Mouse (Mus musculus) heart, embryonic 16.5 days (tissue): ENCODE data around the gene C1galt1c1. TPM values are rescaled to one million over a fixed set of nuclear protein-coding genes. Genes with fewer than 3 reads are reported as not detected.
A peak's percentile ranks its signal among the peaks of the same experiment; 100 is the strongest.

Experiments
- ATAC-seq: fragments of 200-750 bp; cut with Nextera tagmentation; replicated peaks from 2 replicates; pipeline ENCODE4 v1.8.0; 2017; ENCODE audit warnings: moderate number of reproducible peaks; ENCODE audit not compliant: insufficient read depth, low FRiP score; ENCODE audit errors: extremely low read depth
- H3K27ac ChIP-seq: fragments of 300-500 bp; sonication (generic); 2 replicates; pipeline ENCODE4 v1.5.1; 2014; ENCODE audit warnings: mild to moderate bottlenecking, low read length, control low read depth, moderate library complexity
- H3K27me3 ChIP-seq: fragments of 300-500 bp; sonication (generic); 2 replicates; pipeline ENCODE4 v1.6.1; 2014; ENCODE audit warnings: low read length, mixed read lengths; ENCODE audit not compliant: control insufficient read depth, insufficient read depth
- H3K36me3 ChIP-seq: fragments of 300-500 bp; sonication (generic); 2 replicates; pipeline ENCODE4 v1.6.1; 2014; ENCODE audit not compliant: control insufficient read depth, insufficient read depth
- H3K4me1 ChIP-seq: fragments of 300-500 bp; sonication (generic); 2 replicates; pipeline ENCODE4 v1.6.1; 2014; ENCODE audit warnings: low read length, mixed read lengths; ENCODE audit not compliant: control insufficient read depth, insufficient read depth
- H3K4me2 ChIP-seq: fragments of 300-500 bp; sonication (generic); 2 replicates; pipeline ENCODE4 v1.6.1; 2014; ENCODE audit warnings: low read depth, mild to moderate bottlenecking, control low read depth, low read length
- H3K4me3 ChIP-seq: fragments of 300-500 bp; sonication (generic); 2 replicates; pipeline ENCODE4 v1.5.1; 2014; ENCODE audit warnings: mild to moderate bottlenecking, control low read depth, low read length
- H3K9ac ChIP-seq: fragments of 300-500 bp; sonication (generic); 2 replicates; pipeline ENCODE4 v1.6.1; 2014; ENCODE audit warnings: low read length, control low read depth
- H3K9me3 ChIP-seq: fragments of 300-500 bp; sonication (generic); replicated peaks from 2 replicates; pipeline ENCODE4 v1.6.1; 2016; ENCODE audit warnings: low read length; ENCODE audit not compliant: control insufficient read depth
- WGBS: fragments of 180-500 bp; shearing (Covaris S2); extraction: QIAGEN DNeasy Blood & Tissue Kit; methylation state at CpG from one replicate; pipeline ENCODE4 v1.1.7; 2014; 5-methylcytosine and 5-hydroxymethylcytosine counted together
- polyA plus RNA-seq: library from polyadenylated mRNA; unstranded; fragments of >200 nt; fragmentation: Nextera tagmentation; extraction: Ambion mirVana; gene quantifications from 2 replicates; pipeline ENCODE4 v1.2.1, GENCODE M21; 2015

C1galt1c1 gene
- polyA plus RNA-seq: 23.9 and 29.0 TPM in 2 replicates

- peak within 1 kb of the TSS; percentile 64 for H3K4me2 ChIP-seq
- H3K27ac ChIP-seq: peak within 1 kb of the TSS; percentile 94
- WGBS: 13% methylated on average over 40 of the region's 43 CpGs
- H3K9me3 ChIP-seq: no peaks in the 10 kb centered on the region
- peak within 1 kb of the TSS; percentile 81 for H3K9ac ChIP-seq
- peak within 1 kb of the TSS; percentile 66 for H3K4me3 ChIP-seq
- ATAC-seq: peak; percentile 99
- no peaks in the 10 kb centered on the region for H3K27me3 ChIP-seq
- peaks cover 5% of the 10 kb centered on the region; the same call in 1 of the 2 replicates for H3K4me1 ChIP-seq
- H3K36me3 ChIP-seq: no peaks in the 10 kb centered on the region
These were observed at the start of gene C1galt1c1 for GRCm38 (mm10) chrX:38634801-38635637. Gene C1galt1c1, minus strand, starts transcription at chrX:38635087.

DNA sequence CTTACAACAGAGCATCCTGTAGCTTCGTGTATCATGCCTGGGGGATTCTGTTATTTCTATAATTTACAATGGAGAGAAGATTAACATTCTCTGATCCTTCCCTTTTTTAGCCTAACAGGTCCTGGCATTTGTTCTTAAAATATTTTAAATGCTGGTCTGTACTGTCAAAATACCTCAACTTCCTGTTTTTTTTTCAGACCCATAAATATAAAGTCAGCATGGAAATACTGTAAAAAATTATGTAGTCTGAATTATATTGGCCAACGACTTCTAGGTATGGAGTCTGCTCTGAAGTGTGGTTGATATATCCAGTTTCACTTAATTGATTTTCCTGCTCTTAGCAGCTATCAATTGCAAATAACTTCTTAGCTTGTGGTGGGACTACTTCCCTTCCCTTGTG is 47.1 kb upstream of the C1galt1c1 start:
- ATAC-seq: no peak
- H3K4me2 ChIP-seq: no peak overlapping the region
- no peak overlapping the region for H3K4me3 ChIP-seq
- H3K9me3 ChIP-seq: no peaks in the 10 kb centered on the region
- WGBS: 40% methylated on average over 2 of the region's 2 CpGs
- no peaks in the 10 kb centered on the region for H3K27me3 ChIP-seq
- H3K9ac ChIP-seq: no peak overlapping the region
- H3K4me1 ChIP-seq: no peaks in the 10 kb centered on the region
- H3K27ac ChIP-seq: no peak overlapping the region
- H3K36me3 ChIP-seq: no peaks in the 10 kb centered on the region

DNA sequence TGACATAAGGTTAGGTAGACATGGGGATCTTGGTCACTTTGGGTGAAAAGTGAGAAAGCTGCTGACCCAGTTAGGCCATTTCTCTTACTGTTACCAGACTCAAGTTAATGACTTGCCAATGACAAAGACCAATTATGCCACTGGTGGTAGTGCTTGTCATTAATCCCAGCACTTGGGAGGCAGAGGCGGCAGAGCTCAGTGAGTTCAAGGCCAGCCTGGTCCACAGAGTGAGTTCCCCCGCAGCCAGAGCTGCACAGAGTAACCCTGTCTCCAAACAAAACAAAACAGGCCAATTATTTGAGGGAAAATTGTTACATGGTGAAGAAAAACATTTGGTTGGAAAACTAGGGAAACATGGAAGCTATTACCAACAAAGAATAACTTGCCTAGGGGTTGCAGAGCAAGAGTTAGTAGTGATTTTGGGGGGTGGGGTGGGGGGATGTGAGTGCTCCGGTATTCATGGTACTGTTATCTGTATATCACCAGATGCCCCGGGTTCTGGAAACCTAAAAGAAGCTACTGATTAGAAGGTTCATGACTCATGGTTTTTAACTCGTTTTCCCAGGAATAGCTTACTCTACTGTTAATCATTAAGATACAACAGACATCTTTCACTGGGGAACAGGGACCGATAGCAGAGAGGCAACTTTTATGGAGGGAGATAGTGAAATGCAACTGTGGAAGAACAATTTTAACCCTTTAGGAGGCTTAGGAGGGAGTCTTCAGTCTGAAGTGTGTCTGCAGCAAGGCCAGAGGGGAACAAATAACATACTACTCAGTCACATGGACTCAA is 34.4 kb upstream of the C1galt1c1 start:
- Histone ChIP-seq H3K27ac (no peak overlapping the region), H3K4me3 (no peak overlapping the region), H3K4me1 (no peaks in the 10 kb centered on the region), H3K9ac (no peak overlapping the region), H3K27me3 (no peaks in the 10 kb centered on the region), H3K4me2 (no peak overlapping the region), H3K36me3 (no peaks in the 10 kb centered on the region), H3K9me3 (no peaks in the 10 kb centered on the region)
- ATAC-seq: no peak
- 41% methylated on average over 6 of the region's 6 CpGs for WGBS

GRCm38 (mm10) chrX:38656206-38656883 is 21.5 kb upstream of the C1galt1c1 start:
- Histone ChIP-seq H3K4me3 (no peak overlapping the region), H3K9me3 (peaks cover 4% of the 10 kb centered on the region; the same call in 1 of the 2 replicates), H3K27me3 (no peaks in the 10 kb centered on the region), H3K36me3 (no peaks in the 10 kb centered on the region), H3K4me2 (no peak overlapping the region), H3K4me1 (no peaks in the 10 kb centered on the region), H3K27ac (no peak overlapping the region), H3K9ac (no peak overlapping the region)
- ATAC-seq: no peak
- WGBS: 80% methylated on average over 4 of the region's 4 CpGs

GRCm38 (mm10) chrX:38654681-38655080 is 19.8 kb upstream of the C1galt1c1 start:
- no peak overlapping the region for H3K27ac ChIP-seq
- WGBS: 83% methylated on average over 5 of the region's 5 CpGs
- H3K9me3 ChIP-seq: peaks cover 4% of the 10 kb centered on the region; the same call in 1 of the 2 replicates
- no peaks in the 10 kb centered on the region for H3K36me3 ChIP-seq
- no peak overlapping the region for H3K4me2 ChIP-seq
- H3K9ac ChIP-seq: no peak overlapping the region
- no peak overlapping the region for H3K4me3 ChIP-seq
- ATAC-seq: no peak
- H3K27me3 ChIP-seq: no peaks in the 10 kb centered on the region
- no peaks in the 10 kb centered on the region for H3K4me1 ChIP-seq

- no peak overlapping the region for H3K4me2 ChIP-seq
- H3K36me3 ChIP-seq: no peaks in the 10 kb centered on the region
- H3K9ac ChIP-seq: no peak overlapping the region
- 67% methylated on average over 1 of the region's 1 CpGs for WGBS
- peaks cover 4% of the 10 kb centered on the region; the same call in 1 of the 2 replicates for H3K9me3 ChIP-seq
- no peaks in the 10 kb centered on the region for H3K27me3 ChIP-seq
- H3K4me1 ChIP-seq: no peaks in the 10 kb centered on the region
- ATAC-seq: no peak
- H3K4me3 ChIP-seq: no peak overlapping the region
- no peak overlapping the region for H3K27ac ChIP-seq
These were observed 18.3 kb upstream of the C1galt1c1 start for GRCm38 (mm10) chrX:38653181-38653580.

DNA sequence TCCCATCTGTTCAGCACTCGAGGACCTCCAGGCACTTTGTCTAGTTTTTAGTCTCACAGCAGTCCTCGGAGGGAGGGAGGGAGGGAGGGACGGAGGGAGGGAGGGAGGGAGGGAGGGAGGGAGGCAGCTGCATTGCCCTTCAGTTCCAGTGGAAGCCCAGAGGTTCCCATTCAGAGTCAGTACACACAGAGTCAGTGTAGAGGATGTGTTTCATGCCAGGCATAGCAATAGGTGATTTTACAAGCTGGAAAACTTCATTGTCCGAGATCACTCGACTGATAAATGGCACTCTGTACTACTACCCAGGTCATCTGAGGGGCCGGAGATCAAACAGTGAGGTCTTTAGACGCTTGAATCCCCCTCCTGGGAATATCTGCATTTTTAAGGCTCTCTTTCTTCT is 16.3 kb upstream of the C1galt1c1 start:
- Histone ChIP-seq H3K27ac (no peak overlapping the region), H3K9me3 (peaks cover 4% of the 10 kb centered on the region; the same call in 1 of the 2 replicates), H3K4me3 (no peak overlapping the region), H3K27me3 (no peaks in the 10 kb centered on the region), H3K4me2 (no peak overlapping the region), H3K9ac (no peak overlapping the region), H3K4me1 (no peaks in the 10 kb centered on the region), H3K36me3 (no peaks in the 10 kb centered on the region)
- ATAC-seq: no peak
- 44% methylated on average over 5 of the region's 7 CpGs for WGBS

- no peak overlapping the region for H3K4me3 ChIP-seq
- 65% methylated on average over 9 of the region's 9 CpGs for WGBS
- no peaks in the 10 kb centered on the region for H3K36me3 ChIP-seq
These were observed 15.6 kb upstream of the C1galt1c1 start for GRCm38 (mm10) chrX:38650404-38651039.

More at GRCm38 (mm10) chrX:38650404-38651039, 15.6 kb upstream of the C1galt1c1 start:
- no peak for ATAC-seq
- Histone ChIP-seq H3K9ac (no peak overlapping the region), H3K9me3 (peaks cover 4% of the 10 kb centered on the region; the same call in 1 of the 2 replicates), H3K27me3 (no peaks in the 10 kb centered on the region), H3K4me1 (no peaks in the 10 kb centered on the region), H3K27ac (no peak overlapping the region), H3K4me2 (no peak overlapping the region)
